Mouse (Mus musculus): ENCODE data around the gene Gm11939. TPM values are rescaled to one million over a fixed set of nuclear protein-coding genes. Genes with fewer than 3 reads are reported as not detected.

Gm11939 gene
- polyA plus RNA-seq, 1 experiment from 2014 or later = not detected

- Histone ChIP-seq H3K4me1 (no peaks in the 10 kb centered on the region), H3K4me2 (no peak overlapping the region), H3K9me3 (replicated peaks) (no peaks in the 10 kb centered on the region), H3K36me3 (no peaks in the 10 kb centered on the region), H3K9ac (no peak overlapping the region), H3K27ac (no peak overlapping the region), H3K27me3 (replicated peaks) (no peaks in the 10 kb centered on the region), H3K4me3 (no peak overlapping the region)
- no peak for ATAC-seq
- 57% methylated on average over 3 of the region's 3 CpGs for WGBS (ENCODE audit: insufficient replicate concordance)
Measured at GRCm38 (mm10) chr11:99557976-99558745, 1.1 kb downstream of the Gm11939 start.

DNA sequence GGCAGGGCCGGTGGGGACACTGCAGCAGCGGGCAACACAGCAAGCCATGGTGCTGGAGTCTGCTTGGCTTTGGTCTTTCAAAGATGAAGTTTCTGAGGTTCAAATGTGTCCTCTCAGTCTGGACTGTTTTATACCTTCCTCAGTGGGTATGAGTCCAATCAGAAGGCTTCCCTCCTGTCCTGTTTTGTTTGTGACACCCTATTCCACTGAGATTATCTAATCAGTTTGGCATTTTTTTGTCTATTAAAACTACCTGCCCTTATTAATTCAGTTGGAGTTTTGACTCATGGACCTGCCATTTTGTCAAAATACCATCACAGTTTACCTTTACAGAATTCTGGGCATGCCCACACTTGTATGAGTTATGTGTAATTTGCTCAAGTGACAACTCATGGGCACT is 2.5 kb downstream of the Gm11939 start, which contains the start of gene Krtap3-2:
Gene Krtap3-2 (minus strand): TSS at position 101 of the 400 bp plus-strand sequence.
- no peaks in the 10 kb centered on the region for H3K9me3 ChIP-seq (replicated peaks)
- H3K4me1 ChIP-seq = no peaks in the 10 kb centered on the region
- H3K27me3 ChIP-seq (replicated peaks) = no peaks in the 10 kb centered on the region
- no peak within 1 kb of the TSS for H3K4me3 ChIP-seq
- 53% methylated on average over 2 of the region's 2 CpGs for WGBS (ENCODE audit: insufficient replicate concordance)
- H3K36me3 ChIP-seq = no peaks in the 10 kb centered on the region
- ATAC-seq = no peak
- no peak within 1 kb of the TSS for H3K9ac ChIP-seq
- H3K4me2 ChIP-seq = no peak within 1 kb of the TSS
- H3K27ac ChIP-seq = no peak within 1 kb of the TSS

- H3K9ac ChIP-seq = no peak overlapping the region
- H3K36me3 ChIP-seq = no peaks in the 10 kb centered on the region
Measured at GRCm38 (mm10) chr11:99556195-99556594, 3.1 kb downstream of the Gm11939 start.

GRCm38 (mm10) chr11:99550765-99551164 is 8.5 kb downstream of the Gm11939 start, which contains the start of gene Krtap3-3:
Krtap3-3 (minus strand) TSS chr11:99550865.
- H3K27ac ChIP-seq = no peak within 1 kb of the TSS
- H3K4me1 ChIP-seq = no peaks in the 10 kb centered on the region
- no peak within 1 kb of the TSS for H3K4me3 ChIP-seq
- H3K4me2 ChIP-seq = no peak within 1 kb of the TSS
- no peaks in the 10 kb centered on the region for H3K27me3 ChIP-seq (replicated peaks)
- H3K9ac ChIP-seq = no peak within 1 kb of the TSS
- 70% methylated on average over 4 of the region's 4 CpGs for WGBS (ENCODE audit: insufficient replicate concordance)
- H3K9me3 ChIP-seq (replicated peaks) = no peaks in the 10 kb centered on the region
- no peaks in the 10 kb centered on the region for H3K36me3 ChIP-seq
- no peak for ATAC-seq

More at GRCm38 (mm10) chr11:99556195-99556594, 3.1 kb downstream of the Gm11939 start:
- Histone ChIP-seq H3K9me3 (replicated peaks) (no peaks in the 10 kb centered on the region), H3K4me1 (no peaks in the 10 kb centered on the region), H3K4me3 (no peak overlapping the region), H3K27me3 (replicated peaks) (no peaks in the 10 kb centered on the region), H3K27ac (no peak overlapping the region), H3K4me2 (no peak overlapping the region)
- 52% methylated on average over 2 of the region's 2 CpGs for WGBS (ENCODE audit: insufficient replicate concordance)
- no peak for ATAC-seq

- H3K27me3 ChIP-seq (replicated peaks) = no peaks in the 10 kb centered on the region
Measured at GRCm38 (mm10) chr11:99547892-99548291, 11.4 kb downstream of the Gm11939 start.

GRCm38 (mm10) chr11:99539721-99540120 is 19.5 kb downstream of the Gm11939 start:
- no peaks in the 10 kb centered on the region for H3K9me3 ChIP-seq (replicated peaks)
- no peak overlapping the region for H3K9ac ChIP-seq
- H3K4me2 ChIP-seq = no peak overlapping the region
- ATAC-seq = no peak
- H3K36me3 ChIP-seq = no peaks in the 10 kb centered on the region
- no peak overlapping the region for H3K27ac ChIP-seq
- no peak overlapping the region for H3K4me3 ChIP-seq
- 70% methylated on average over 9 of the region's 9 CpGs for WGBS (ENCODE audit: insufficient replicate concordance)
- H3K27me3 ChIP-seq (replicated peaks) = no peaks in the 10 kb centered on the region
- no peaks in the 10 kb centered on the region for H3K4me1 ChIP-seq

More at GRCm38 (mm10) chr11:99547892-99548291, 11.4 kb downstream of the Gm11939 start:
- Histone ChIP-seq H3K4me2 (no peak overlapping the region), H3K36me3 (no peaks in the 10 kb centered on the region), H3K4me3 (no peak overlapping the region), H3K9ac (no peak overlapping the region), H3K27ac (no peak overlapping the region), H3K9me3 (replicated peaks) (no peaks in the 10 kb centered on the region), H3K4me1 (no peaks in the 10 kb centered on the region)
- no peak for ATAC-seq

DNA sequence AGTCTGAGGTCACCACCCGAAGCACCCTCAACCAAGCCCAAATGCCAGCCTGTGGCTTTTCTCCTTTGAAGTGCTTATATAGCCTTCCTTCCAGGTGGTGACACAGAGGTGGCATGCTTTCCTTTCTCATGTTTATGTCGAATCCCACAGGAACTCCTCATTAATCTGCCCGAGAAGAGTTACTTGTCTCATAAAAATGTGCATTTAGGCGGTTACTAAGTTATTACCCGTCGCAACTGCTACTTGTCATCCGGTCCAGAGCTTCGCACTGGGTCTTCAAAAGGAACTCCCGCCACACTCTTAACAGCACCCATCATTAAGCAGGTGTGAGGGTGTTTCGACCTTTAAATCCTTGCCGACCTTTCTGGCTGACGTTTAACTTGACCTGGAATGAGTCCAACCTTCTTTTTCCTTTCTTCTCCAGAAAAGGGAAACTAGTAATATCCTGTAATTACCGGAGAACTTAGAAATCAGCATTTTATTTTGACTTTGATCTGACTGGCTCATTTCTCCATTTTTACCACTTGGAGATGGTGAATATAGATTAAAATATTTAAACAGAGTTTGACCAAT is 37.9 kb downstream of the Gm11939 start, which contains the start of gene Krt39:
Gene Krt39 (minus strand): TSS at position 51 of the 573 bp plus-strand sequence.
- Histone ChIP-seq H3K4me2 (no peak within 1 kb of the TSS), H3K36me3 (no peaks in the 10 kb centered on the region), H3K4me1 (no peaks in the 10 kb centered on the region), H3K4me3 (no peak within 1 kb of the TSS), H3K9ac (no peak within 1 kb of the TSS), H3K27ac (no peak within 1 kb of the TSS), H3K9me3 (replicated peaks) (0 out of 2 replicates have a peak, but pooled peaks cover 3% of the 10 kb centered on the region), H3K27me3 (replicated peaks) (no peaks in the 10 kb centered on the region)
- 73% methylated on average over 13 of the region's 13 CpGs for WGBS (ENCODE audit: insufficient replicate concordance)
- ATAC-seq = no peak

GRCm38 (mm10) chr11:99514098-99514497 is 45.2 kb downstream of the Gm11939 start:
- 0 out of 2 replicates have a peak, but pooled peaks cover 3% of the 10 kb centered on the region for H3K9me3 ChIP-seq (replicated peaks)
- H3K27ac ChIP-seq = no peak overlapping the region
- H3K36me3 ChIP-seq = no peaks in the 10 kb centered on the region
- H3K4me2 ChIP-seq = no peak overlapping the region
- H3K4me3 ChIP-seq = no peak overlapping the region
- H3K9ac ChIP-seq = no peak overlapping the region
- H3K4me1 ChIP-seq = no peaks in the 10 kb centered on the region
- 63% methylated on average over 8 of the region's 8 CpGs for WGBS (ENCODE audit: insufficient replicate concordance)
- no peaks in the 10 kb centered on the region for H3K27me3 ChIP-seq (replicated peaks)
- ATAC-seq = no peak

Other genes with a start within 250 kb of the Gm11939 start
- not detected in 2 replicates for gene Krt25, start 236.5 kb downstream of the Gm11939 start, polyA plus RNA-seq (2016; fragmentation: Nextera tagmentation; extraction: Ambion mirVana)
- not detected in 2 replicates for gene Krt26, start 221.5 kb downstream of the Gm11939 start, polyA plus RNA-seq (2016; fragmentation: Nextera tagmentation; extraction: Ambion mirVana)
- not detected in 2 replicates for gene Krt27, start 208.4 kb downstream of the Gm11939 start, polyA plus RNA-seq (2016; fragmentation: Nextera tagmentation; extraction: Ambion mirVana)
- 0.07 and 0.11 TPM in 2 replicates for gene Krt28, start 184.6 kb downstream of the Gm11939 start, polyA plus RNA-seq (2016; fragmentation: Nextera tagmentation; extraction: Ambion mirVana)
- gene Krt10, start 170.1 kb downstream of the Gm11939 start, polyA plus RNA-seq (2016; fragmentation: Nextera tagmentation; extraction: Ambion mirVana) = 5.2 and 6.1 TPM in 2 replicates
- gene Krt12, start 137.2 kb downstream of the Gm11939 start, polyA plus RNA-seq (2016; fragmentation: Nextera tagmentation; extraction: Ambion mirVana) = 0.06 TPM in 1 of 2 replicates, not detected in the other
- gene Krt20, start 121.3 kb downstream of the Gm11939 start, polyA plus RNA-seq (2016; fragmentation: Nextera tagmentation; extraction: Ambion mirVana) = 23.5 and 24.6 TPM in 2 replicates
- 0.20 and 0.35 TPM in 2 replicates for gene Krt23, start 66.3 kb downstream of the Gm11939 start, polyA plus RNA-seq (2016; fragmentation: Nextera tagmentation; extraction: Ambion mirVana)
- not detected in 2 replicates for gene Krt39, start 38.1 kb downstream of the Gm11939 start, polyA plus RNA-seq (2016; fragmentation: Nextera tagmentation; extraction: Ambion mirVana)
- gene Krt40, start 16.3 kb downstream of the Gm11939 start, polyA plus RNA-seq (2016; fragmentation: Nextera tagmentation; extraction: Ambion mirVana) = not detected in 2 replicates
- gene Krtap3-3, start 8.6 kb downstream of the Gm11939 start, polyA plus RNA-seq (2016; fragmentation: Nextera tagmentation; extraction: Ambion mirVana) = not detected in 2 replicates
- not detected in 2 replicates for gene Krtap3-2, start 2.6 kb downstream of the Gm11939 start, polyA plus RNA-seq (2016; fragmentation: Nextera tagmentation; extraction: Ambion mirVana)
- gene Krtap3-1, start 7.2 kb upstream of the Gm11939 start, polyA plus RNA-seq (2016; fragmentation: Nextera tagmentation; extraction: Ambion mirVana) = not detected in 2 replicates
- not detected in 2 replicates for gene Krtap1-5, start 21.6 kb upstream of the Gm11939 start, polyA plus RNA-seq (2016; fragmentation: Nextera tagmentation; extraction: Ambion mirVana)
- not detected in 2 replicates for gene Krtap1-4, start 24.2 kb upstream of the Gm11939 start, polyA plus RNA-seq (2016; fragmentation: Nextera tagmentation; extraction: Ambion mirVana)
- gene Krtap1-3, start 31.9 kb upstream of the Gm11939 start, polyA plus RNA-seq (2016; fragmentation: Nextera tagmentation; extraction: Ambion mirVana) = not detected in 2 replicates
- gene Krtap9-3, start 38.6 kb upstream of the Gm11939 start, polyA plus RNA-seq (2016; fragmentation: Nextera tagmentation; extraction: Ambion mirVana) = not detected in 2 replicates
- gene Gm11938, start 43.8 kb upstream of the Gm11939 start, polyA plus RNA-seq (2016; fragmentation: Nextera tagmentation; extraction: Ambion mirVana) = not detected in 2 replicates
- not detected in 2 replicates for gene Gm11937, start 50.7 kb upstream of the Gm11939 start, polyA plus RNA-seq (2016; fragmentation: Nextera tagmentation; extraction: Ambion mirVana)
- gene Krtap2-4, start 55.4 kb upstream of the Gm11939 start, polyA plus RNA-seq (2016; fragmentation: Nextera tagmentation; extraction: Ambion mirVana) = not detected in 2 replicates
- gene Gm11562, start 61.0 kb upstream of the Gm11939 start, polyA plus RNA-seq (2016; fragmentation: Nextera tagmentation; extraction: Ambion mirVana) = not detected in 2 replicates
- gene Krtap4-1, start 68.8 kb upstream of the Gm11939 start, polyA plus RNA-seq (2016; fragmentation: Nextera tagmentation; extraction: Ambion mirVana) = not detected in 2 replicates
- gene Krtap4-2, start 75.6 kb upstream of the Gm11939 start, polyA plus RNA-seq (2016; fragmentation: Nextera tagmentation; extraction: Ambion mirVana) = not detected in 2 replicates
- gene Krtap4-7, start 84.6 kb upstream of the Gm11939 start, polyA plus RNA-seq (2016; fragmentation: Nextera tagmentation; extraction: Ambion mirVana) = not detected in 2 replicates
- not detected in 2 replicates for gene Gm11555, start 90.8 kb upstream of the Gm11939 start, polyA plus RNA-seq (2016; fragmentation: Nextera tagmentation; extraction: Ambion mirVana)
- gene Gm11563, start 99.5 kb upstream of the Gm11939 start, polyA plus RNA-seq (2016; fragmentation: Nextera tagmentation; extraction: Ambion mirVana) = not detected in 2 replicates
- gene Krtap4-6, start 106.5 kb upstream of the Gm11939 start, polyA plus RNA-seq (2016; fragmentation: Nextera tagmentation; extraction: Ambion mirVana) = not detected in 2 replicates
- not detected in 2 replicates for gene Gm14190, start 131.3 kb upstream of the Gm11939 start, polyA plus RNA-seq (2016; fragmentation: Nextera tagmentation; extraction: Ambion mirVana)
- gene Gm14180, start 174.8 kb upstream of the Gm11939 start, polyA plus RNA-seq (2016; fragmentation: Nextera tagmentation; extraction: Ambion mirVana) = not detected in 2 replicates
- not detected in 2 replicates for gene Gm11595, start 213.4 kb upstream of the Gm11939 start, polyA plus RNA-seq (2016; fragmentation: Nextera tagmentation; extraction: Ambion mirVana)
- gene Krtap4-8, start 221.2 kb upstream of the Gm11939 start, polyA plus RNA-seq (2016; fragmentation: Nextera tagmentation; extraction: Ambion mirVana) = not detected in 2 replicates
- gene Krtap4-9, start 225.7 kb upstream of the Gm11939 start, polyA plus RNA-seq (2016; fragmentation: Nextera tagmentation; extraction: Ambion mirVana) = not detected in 2 replicates
- gene Gm11596, start 234.0 kb upstream of the Gm11939 start, polyA plus RNA-seq (2016; fragmentation: Nextera tagmentation; extraction: Ambion mirVana) = not detected in 2 replicates
- gene Gm11569, start 239.5 kb upstream of the Gm11939 start, polyA plus RNA-seq (2016; fragmentation: Nextera tagmentation; extraction: Ambion mirVana) = not detected in 2 replicates
- not detected in 2 replicates for gene Gm11554, start 245.0 kb upstream of the Gm11939 start, polyA plus RNA-seq (2016; fragmentation: Nextera tagmentation; extraction: Ambion mirVana)